8 mouse cellular contexts compared by ENCODE assay signal in the genomic region with DNA sequence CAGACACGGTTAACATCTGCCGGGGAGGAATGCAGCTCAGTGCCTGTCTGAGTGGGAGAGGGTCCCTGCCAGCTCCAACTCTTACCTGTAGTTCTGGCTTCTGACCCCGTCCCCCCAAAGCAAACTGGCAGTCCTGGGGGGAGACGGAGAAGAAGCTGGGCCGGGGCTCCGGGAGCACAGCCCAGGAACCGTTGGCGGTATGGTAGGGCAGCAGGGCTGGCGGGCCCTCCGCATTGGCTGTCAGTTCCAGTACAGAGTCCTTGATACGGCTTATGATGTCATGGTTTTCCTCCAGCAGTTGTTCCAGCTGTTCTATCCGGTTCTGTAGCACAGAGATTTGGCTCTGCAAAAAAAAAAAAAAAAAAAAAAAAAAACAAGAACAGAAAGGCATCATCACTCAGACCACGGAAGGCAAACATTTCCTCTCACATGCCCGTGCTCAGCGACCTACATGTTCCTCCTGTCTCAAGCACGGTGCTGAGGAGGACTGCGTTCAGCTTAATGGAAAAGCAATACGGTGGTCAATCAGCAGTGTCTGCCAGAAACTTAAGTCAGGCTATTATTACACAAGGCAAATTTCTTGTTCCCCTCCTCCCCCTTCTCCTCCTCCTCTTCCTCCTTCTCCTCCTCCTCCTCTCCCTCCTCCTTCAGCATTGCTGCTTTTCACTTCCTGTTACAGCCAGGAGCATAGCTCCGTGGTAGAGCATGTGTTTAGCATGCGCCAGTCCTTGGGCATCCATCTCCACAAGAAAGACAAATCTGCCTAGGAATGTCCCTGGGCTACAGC. TPM values are rescaled to one million over a fixed set of nuclear protein-coding genes. Genes with fewer than 3 reads are reported as not detected.
A peak's percentile ranks its signal among the peaks of the same experiment; 100 is the strongest.
DNase-seq lines count a peak whose midpoint lies in the region; ATAC-seq and TF ChIP-seq lines count a peak whose summit lies in the region.

No protein-coding gene starts in this region.

- peak overlapping the region; percentile 87; the same call in 1 of the 2 replicates for H3K9ac ChIP-seq in embryonic facial prominence, embryonic 13.5 days
- H3K9ac ChIP-seq in limb, embryonic 12.5 days (replicated peaks) = no peak overlapping the region
- no peak overlapping the region for H3K9ac ChIP-seq in stomach, embryonic 15.5 days
- H3K9ac ChIP-seq in forebrain, embryonic 11.5 days (ENCODE audit: low read length) = no peak overlapping the region

- 30% methylated on average over 20 of the region's 20 CpGs for WGBS in spleen, adult 2 months
- 73% methylated on average over 20 of the region's 20 CpGs for WGBS in embryonic facial prominence, embryonic 13.5 days
- 78% methylated on average over 20 of the region's 20 CpGs for WGBS in limb, embryonic 12.5 days
- 65% methylated on average over 20 of the region's 20 CpGs for WGBS in stomach, embryonic 15.5 days
- WGBS in forebrain, embryonic 11.5 days = 89% methylated on average over 20 of the region's 20 CpGs

- no peak for ATAC-seq in embryonic facial prominence, embryonic 13.5 days (ENCODE audit: insufficient number of reproducible peaks, insufficient read depth, low FRiP score, low TSS enrichment, low read depth)
- ATAC-seq in limb, embryonic 12.5 days (ENCODE audit: insufficient number of reproducible peaks, insufficient read depth, low FRiP score, low TSS enrichment, low read depth) = no peak
- no peak for ATAC-seq in stomach, embryonic 15.5 days (ENCODE audit: insufficient read depth, low FRiP score, low read depth)
- ATAC-seq in forebrain, embryonic 11.5 days (replicated peaks; ENCODE audit: low FRiP score) = no peak

- no peak for TF ChIP-seq CTCF in spleen, adult 2 months (IDR thresholded peaks at IDR 0.05; ENCODE audit: extremely low read depth, insufficient read depth, insufficient read length, insufficient replicate concordance)

- H3K4me3 ChIP-seq in spleen, adult 2 months (ENCODE audit: extremely low read depth, insufficient read depth, insufficient read length) = peak overlapping the region; percentile 2; the same call in 1 of the 2 replicates
- peak overlapping the region; percentile 88; the same call in 1 of the 2 replicates for H3K4me3 ChIP-seq in embryonic facial prominence, embryonic 13.5 days
- peak overlapping the region; percentile 93; the same call in 1 of the 2 replicates for H3K4me3 ChIP-seq in limb, embryonic 12.5 days (replicated peaks)
- H3K4me3 ChIP-seq in stomach, embryonic 15.5 days (replicated peaks) = no peak overlapping the region
- no peak overlapping the region for H3K4me3 ChIP-seq in forebrain, embryonic 11.5 days (ENCODE audit: low read depth, low read length)

- H3K27ac ChIP-seq in spleen, adult 2 months (ENCODE audit: insufficient read depth, low read length) = peak overlapping the region; percentile 78
- H3K27ac ChIP-seq in embryonic facial prominence, embryonic 13.5 days = peak overlapping the region; percentile 92; the same call in 1 of the 2 replicates
- no peak overlapping the region for H3K27ac ChIP-seq in limb, embryonic 12.5 days
- H3K27ac ChIP-seq in stomach, embryonic 15.5 days = no peak overlapping the region
- H3K27ac ChIP-seq in forebrain, embryonic 11.5 days (ENCODE audit: low read depth, low read length) = no peak overlapping the region

- peak in 1 of 2 experiments; percentile 73 for DNase-seq in spleen, adult 2 months (ENCODE audit: low read depth in 1 of 2, low spot score in 2 of 2)
- no peak for DNase-seq in spleen, postnatal 14 days (ENCODE audit: low spot score in 2 of 2)
- DNase-seq in cerebellum, postnatal 10 days = no peak
- DNase-seq in urinary bladder, adult 2 months (ENCODE audit: low spot score) = no peak
- no peak for DNase-seq in forebrain, embryonic 11.5 days (ENCODE audit: low spot score)

- peak overlapping the region; percentile 77 for H3K4me2 ChIP-seq in embryonic facial prominence, embryonic 13.5 days
- H3K4me2 ChIP-seq in limb, embryonic 12.5 days = peak overlapping the region; percentile 67
- H3K4me2 ChIP-seq in stomach, embryonic 15.5 days = peak overlapping the region; percentile 80; the same call in 1 of the 2 replicates
- no peak overlapping the region for H3K4me2 ChIP-seq in forebrain, embryonic 11.5 days (ENCODE audit: low read depth, low read length, severe bottlenecking)

- peak; percentile 4; the same call in 1 of the 2 replicates for TF ChIP-seq POLR2A in spleen, adult 2 months (IDR thresholded peaks at IDR 0.05; ENCODE audit: low read depth, low read length)

- H3K27me3 ChIP-seq in spleen, adult 2 months (ENCODE audit: control insufficient read depth, insufficient read depth, low read length) = no peaks in the 10 kb centered on the region
- no peaks in the 10 kb centered on the region for H3K27me3 ChIP-seq in embryonic facial prominence, embryonic 13.5 days
- H3K27me3 ChIP-seq in limb, embryonic 12.5 days = no peaks in the 10 kb centered on the region
- no peaks in the 10 kb centered on the region for H3K27me3 ChIP-seq in stomach, embryonic 15.5 days (replicated peaks)
- no peaks in the 10 kb centered on the region for H3K27me3 ChIP-seq in forebrain, embryonic 11.5 days (ENCODE audit: control insufficient read depth, insufficient read depth, low read length)

- peaks cover 19% of the 10 kb centered on the region; the same call in 1 of the 2 replicates for H3K4me1 ChIP-seq in spleen, adult 2 months (ENCODE audit: control insufficient read depth, insufficient read depth, insufficient read length)
- peaks cover 24% of the 10 kb centered on the region for H3K4me1 ChIP-seq in embryonic facial prominence, embryonic 13.5 days
- H3K4me1 ChIP-seq in limb, embryonic 12.5 days (replicated peaks) = peaks cover 19% of the 10 kb centered on the region
- H3K4me1 ChIP-seq in stomach, embryonic 15.5 days = peaks cover 11% of the 10 kb centered on the region
- peaks cover 10% of the 10 kb centered on the region; the same call in 1 of the 2 replicates for H3K4me1 ChIP-seq in forebrain, embryonic 11.5 days (replicated peaks; ENCODE audit: control insufficient read depth, insufficient read depth, low read length)

- peaks cover 14% of the 10 kb centered on the region for H3K36me3 ChIP-seq in spleen, adult 2 months (ENCODE audit: control insufficient read depth, insufficient read depth, low read length)
- H3K36me3 ChIP-seq in embryonic facial prominence, embryonic 13.5 days = peaks cover 47% of the 10 kb centered on the region
- H3K36me3 ChIP-seq in limb, embryonic 12.5 days = peaks cover 44% of the 10 kb centered on the region
- peaks cover 23% of the 10 kb centered on the region for H3K36me3 ChIP-seq in stomach, embryonic 15.5 days
- peaks cover 6% of the 10 kb centered on the region; the same call in 1 of the 2 replicates for H3K36me3 ChIP-seq in forebrain, embryonic 11.5 days (ENCODE audit: control insufficient read depth, insufficient read depth, low read length)

- no peaks in the 10 kb centered on the region for H3K9me3 ChIP-seq in embryonic facial prominence, embryonic 13.5 days
- H3K9me3 ChIP-seq in limb, embryonic 12.5 days = no peaks in the 10 kb centered on the region
- no peaks in the 10 kb centered on the region for H3K9me3 ChIP-seq in stomach, embryonic 15.5 days
- no peaks in the 10 kb centered on the region for H3K9me3 ChIP-seq in forebrain, embryonic 11.5 days (ENCODE audit: control insufficient read depth, low read length)

RNA-seq across cellular contexts. Expression of a gene that starts 2.3 kb away (rescaled TPM):
- polyA plus RNA-seq in spleen, adult 2 months (2012; rRNA removed) = 98.3 and 115 TPM in 2 replicates
- polyA plus RNA-seq in embryonic facial prominence, embryonic 13.5 days (2015; fragmentation: Nextera tagmentation; extraction: Ambion mirVana) = 25.3 and 28.7 TPM in 2 replicates
- 25.7 and 31.7 TPM in 2 replicates for polyA plus RNA-seq in limb, embryonic 12.5 days (2016; fragmentation: Nextera tagmentation; extraction: Ambion mirVana)
- polyA plus RNA-seq in stomach, embryonic 15.5 days (2015; fragmentation: Nextera tagmentation; extraction: Ambion mirVana) = 16.3 and 16.4 TPM in 2 replicates
- 37.1 and 49.6 TPM in 2 replicates for polyA plus RNA-seq in urinary bladder, adult 2 months (2012; rRNA removed)
- 16.1 and 18.8 TPM in 2 replicates for polyA plus RNA-seq in forebrain, embryonic 11.5 days (2014; fragmentation: Nextera tagmentation; extraction: Ambion mirVana)

RNA-seq across cellular contexts. Expression of a gene that starts 18.9 kb away (rescaled TPM):
- 52.8 and 90.0 TPM in 2 replicates for polyA plus RNA-seq in spleen, adult 2 months (2012; rRNA removed)
- 12.8 and 13.8 TPM in 2 replicates for polyA plus RNA-seq in embryonic facial prominence, embryonic 13.5 days (2015; fragmentation: Nextera tagmentation; extraction: Ambion mirVana)
- polyA plus RNA-seq in limb, embryonic 12.5 days (2016; fragmentation: Nextera tagmentation; extraction: Ambion mirVana) = 10.2 and 11.0 TPM in 2 replicates
- 12.5 and 13.5 TPM in 2 replicates for polyA plus RNA-seq in stomach, embryonic 15.5 days (2015; fragmentation: Nextera tagmentation; extraction: Ambion mirVana)
- 22.6 and 24.0 TPM in 2 replicates for polyA plus RNA-seq in urinary bladder, adult 2 months (2012; rRNA removed)
- polyA plus RNA-seq in forebrain, embryonic 11.5 days (2014; fragmentation: Nextera tagmentation; extraction: Ambion mirVana) = 7.7 and 8.3 TPM in 2 replicates

RNA-seq across cellular contexts. Expression of a gene that starts 25.9 kb away (rescaled TPM):
- polyA plus RNA-seq in spleen, adult 2 months (2012; rRNA removed) = 15.5 and 17.8 TPM in 2 replicates
- polyA plus RNA-seq in embryonic facial prominence, embryonic 13.5 days (2015; fragmentation: Nextera tagmentation; extraction: Ambion mirVana) = 21.6 and 29.0 TPM in 2 replicates
- 25.8 and 29.6 TPM in 2 replicates for polyA plus RNA-seq in limb, embryonic 12.5 days (2016; fragmentation: Nextera tagmentation; extraction: Ambion mirVana)
- polyA plus RNA-seq in stomach, embryonic 15.5 days (2015; fragmentation: Nextera tagmentation; extraction: Ambion mirVana) = 16.4 and 20.1 TPM in 2 replicates
- 33.3 and 40.9 TPM in 2 replicates for polyA plus RNA-seq in urinary bladder, adult 2 months (2012; rRNA removed)
- 23.8 and 31.0 TPM in 2 replicates for polyA plus RNA-seq in forebrain, embryonic 11.5 days (2014; fragmentation: Nextera tagmentation; extraction: Ambion mirVana)

RNA-seq across cellular contexts. Expression of a gene that starts 28.0 kb away (rescaled TPM):
- 53.7 and 61.8 TPM in 2 replicates for polyA plus RNA-seq in spleen, adult 2 months (2012; rRNA removed)
- polyA plus RNA-seq in embryonic facial prominence, embryonic 13.5 days (2015; fragmentation: Nextera tagmentation; extraction: Ambion mirVana) = 49.0 and 53.1 TPM in 2 replicates
- polyA plus RNA-seq in limb, embryonic 12.5 days (2016; fragmentation: Nextera tagmentation; extraction: Ambion mirVana) = 56.9 and 61.8 TPM in 2 replicates
- 35.5 and 38.3 TPM in 2 replicates for polyA plus RNA-seq in stomach, embryonic 15.5 days (2015; fragmentation: Nextera tagmentation; extraction: Ambion mirVana)
- polyA plus RNA-seq in urinary bladder, adult 2 months (2012; rRNA removed) = 92.8 and 117 TPM in 2 replicates
- polyA plus RNA-seq in forebrain, embryonic 11.5 days (2014; fragmentation: Nextera tagmentation; extraction: Ambion mirVana) = 31.1 and 36.1 TPM in 2 replicates

RNA-seq across cellular contexts. Expression of a gene that starts 36.4 kb away (rescaled TPM):
- polyA plus RNA-seq in spleen, adult 2 months (2012; rRNA removed) = 35.7 and 48.6 TPM in 2 replicates
- polyA plus RNA-seq in embryonic facial prominence, embryonic 13.5 days (2015; fragmentation: Nextera tagmentation; extraction: Ambion mirVana) = 10.9 and 11.0 TPM in 2 replicates
- polyA plus RNA-seq in limb, embryonic 12.5 days (2016; fragmentation: Nextera tagmentation; extraction: Ambion mirVana) = 10.7 and 13.2 TPM in 2 replicates
- polyA plus RNA-seq in stomach, embryonic 15.5 days (2015; fragmentation: Nextera tagmentation; extraction: Ambion mirVana) = 11.6 and 12.5 TPM in 2 replicates
- polyA plus RNA-seq in urinary bladder, adult 2 months (2012; rRNA removed) = 25.3 and 40.7 TPM in 2 replicates
- 6.0 and 6.2 TPM in 2 replicates for polyA plus RNA-seq in forebrain, embryonic 11.5 days (2014; fragmentation: Nextera tagmentation; extraction: Ambion mirVana)

Comparison
In these comparisons a context has a peak if more than half of its experiments do, and no peak if none do; other contexts are left out.
1. H3K27ac ChIP-seq: peak in spleen, adult 2 months (single experiment) and embryonic facial prominence, embryonic 13.5 days (single experiment); none in limb, embryonic 12.5 days (single experiment), stomach, embryonic 15.5 days (single experiment) and forebrain, embryonic 11.5 days (single experiment).
2. H3K4me3 ChIP-seq: peak in spleen, adult 2 months (single experiment), embryonic facial prominence, embryonic 13.5 days (single experiment) and limb, embryonic 12.5 days (single experiment); none in stomach, embryonic 15.5 days (single experiment) and forebrain, embryonic 11.5 days (single experiment).